Mouse (Mus musculus) CD4-positive helper T cell, adult 2 months (primary cell): Measurements from ENCODE around the gene Nab2.
"Not testable (repeated sequence)": the region's sequence is repeated elsewhere in the genome, so short reads cannot be mapped to it uniquely, and the experiment has no call there.

Experiments used
- DNase-seq: peaks from one replicate; pipeline ENCODE4 v3.0.0-alpha.2; 2012; ENCODE audit warnings: low read depth, missing footprints, low spot score

Gene Nab2

GRCm38 (mm10) chr10:127674046-127674655, 5.8 kb upstream of the Nab2 start:
- no peak for DNase-seq

GRCm38 (mm10) chr10:127671276-127671675, 2.9 kb upstream of the Nab2 start:
- DNase-seq = peak; percentile 63

- DNase-seq = peak; percentile 50
Observed at GRCm38 (mm10) chr10:127670185-127670584, 1.8 kb upstream of the Nab2 start.

- DNase-seq = no peak
Observed at GRCm38 (mm10) chr10:127669170-127669569, 802 bp upstream of the Nab2 start.

- DNase-seq = peak; percentile 82
Observed at GRCm38 (mm10) chr10:127667269-127668092, 887 bp downstream of the Nab2 start.

GRCm38 (mm10) chr10:127666501-127667268, 1.7 kb downstream of the Nab2 start, which contains the start of gene Nemp1:
TSS of gene Nemp1 (plus strand) at chr10:127666901.
- DNase-seq = peak; percentile 89

GRCm38 (mm10) chr10:127665366-127666181, 2.8 kb downstream of the Nab2 start:
- DNase-seq = peak; percentile 66

GRCm38 (mm10) chr10:127664891-127665290, 3.5 kb downstream of the Nab2 start:
- DNase-seq = peak; percentile 14

GRCm38 (mm10) chr10:127664166-127664565, 4.2 kb downstream of the Nab2 start:
- DNase-seq = peak; percentile 14

- peak; percentile 15 for DNase-seq
Observed at GRCm38 (mm10) chr10:127663590-127663989, 4.8 kb downstream of the Nab2 start.

GRCm38 (mm10) chr10:127662666-127663253, 5.6 kb downstream of the Nab2 start:
- DNase-seq = peak; percentile 50

GRCm38 (mm10) chr10:127661915-127662663, 6.3 kb downstream of the Nab2 start:
- peak; percentile 88 for DNase-seq

GRCm38 (mm10) chr10:127661291-127661914, 7.0 kb downstream of the Nab2 start:
- no peak for DNase-seq

GRCm38 (mm10) chr10:127659551-127659950, 8.8 kb downstream of the Nab2 start:
- DNase-seq = no peak

- peak; percentile 38 for DNase-seq
Observed at GRCm38 (mm10) chr10:127658076-127658475, 10.3 kb downstream of the Nab2 start.

- not testable (repeated sequence) for DNase-seq
Observed at GRCm38 (mm10) chr10:127657617-127658016, 10.8 kb downstream of the Nab2 start.

- DNase-seq = peak; percentile 32
Observed at GRCm38 (mm10) chr10:127654970-127655579, 13.3 kb downstream of the Nab2 start.

- DNase-seq = no peak
Observed at GRCm38 (mm10) chr10:127652906-127653638, 15.3 kb downstream of the Nab2 start.
